Mouse (Mus musculus): ENCODE measurements at regions not wholly inside any gene's neighbourhood (a gene's known extent, or its start where the extent isn't known, plus 50 kb on each side); places are given as distances from the start of the nearest gene placed in this dataset.

DNA sequence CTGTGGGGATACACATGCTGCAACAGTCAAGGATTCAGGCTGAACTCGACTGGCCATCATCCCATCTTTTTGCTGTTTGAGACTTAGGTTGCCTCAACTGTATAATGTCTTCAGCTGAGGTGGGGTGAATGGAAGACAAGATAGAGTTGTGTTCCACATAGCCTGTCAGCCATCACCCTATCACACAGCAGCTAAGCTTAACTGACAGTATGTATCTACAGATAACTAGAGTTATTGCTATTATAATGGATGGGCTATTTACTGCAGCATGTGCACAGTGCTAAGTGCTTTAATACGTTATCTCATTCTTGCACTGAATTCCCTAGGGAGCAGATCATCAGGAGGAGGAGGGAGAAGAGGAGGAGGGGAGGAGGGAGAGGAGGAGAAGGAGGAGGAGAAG lies 340.9 kb downstream of the Sox9 start:
- TF ChIP-seq POLR2A (IDR thresholded peaks at IDR 0.05; ENCODE audit: low read depth, low read length) (no peak), CTCF (conservative IDR thresholded peaks at IDR 0.05; ENCODE audit: insufficient read depth, insufficient read length, low read depth, low read length) (no peak)

All from kidney, adult 2 months (tissue).